Mouse (Mus musculus): ENCODE results near the gene Btbd1.

Gene Btbd1

GRCm38 (mm10) chr7:81829379-81829894 is at the start of gene Btbd1:
Btbd1 (minus strand) TSS chr7:81829431.
- peak; percentile 87 for DNase-seq (ENCODE audit: low read depth, low spot score)

- DNase-seq (ENCODE audit: low read depth, low spot score), result no peak
These were observed 46.1 kb upstream of the Btbd1 start for GRCm38 (mm10) chr7:81875372-81875771.

- DNase-seq (ENCODE audit: low read depth, low spot score), result no peak
These were observed 45.4 kb upstream of the Btbd1 start for GRCm38 (mm10) chr7:81874636-81875035.

- DNase-seq (ENCODE audit: low read depth, low spot score), result no peak
These were observed 44.6 kb upstream of the Btbd1 start for GRCm38 (mm10) chr7:81873807-81874206.

GRCm38 (mm10) chr7:81872493-81873013 is 43.3 kb upstream of the Btbd1 start:
- DNase-seq (ENCODE audit: low read depth, low spot score), result no peak

GRCm38 (mm10) chr7:81868158-81868557 is 38.9 kb upstream of the Btbd1 start:
- peak; percentile 75 for DNase-seq (ENCODE audit: low read depth, low spot score)

- no peak for DNase-seq (ENCODE audit: low read depth, low spot score)
These were observed 38.1 kb upstream of the Btbd1 start for GRCm38 (mm10) chr7:81867231-81867930.

- DNase-seq (ENCODE audit: low read depth, low spot score), result no peak
These were observed 36.7 kb upstream of the Btbd1 start for GRCm38 (mm10) chr7:81865937-81866336.

- DNase-seq (ENCODE audit: low read depth, low spot score), result peak; percentile 63
These were observed 35.3 kb upstream of the Btbd1 start for GRCm38 (mm10) chr7:81864552-81864951.

- peak; percentile 72 for DNase-seq (ENCODE audit: low read depth, low spot score)
These were observed 33.7 kb upstream of the Btbd1 start for GRCm38 (mm10) chr7:81862587-81863583.

- no peak for DNase-seq (ENCODE audit: low read depth, low spot score)
These were observed 32.7 kb upstream of the Btbd1 start for GRCm38 (mm10) chr7:81861921-81862320.

GRCm38 (mm10) chr7:81861461-81861860 is 32.2 kb upstream of the Btbd1 start:
- no peak for DNase-seq (ENCODE audit: low read depth, low spot score)

GRCm38 (mm10) chr7:81860996-81861395 is 31.8 kb upstream of the Btbd1 start:
- DNase-seq (ENCODE audit: low read depth, low spot score), result no peak

GRCm38 (mm10) chr7:81860071-81860470 is 30.8 kb upstream of the Btbd1 start:
- DNase-seq (ENCODE audit: low read depth, low spot score), result no peak

- peak; percentile 34 for DNase-seq (ENCODE audit: low read depth, low spot score)
These were observed 29.9 kb upstream of the Btbd1 start, which contains the start of gene Tm6sf1 for GRCm38 (mm10) chr7:81858968-81859721. Tm6sf1 (plus strand) TSS chr7:81859001.

- no peak for DNase-seq (ENCODE audit: low read depth, low spot score)
These were observed 29.0 kb upstream of the Btbd1 start for GRCm38 (mm10) chr7:81858236-81858635.

- no peak for DNase-seq (ENCODE audit: low read depth, low spot score)
These were observed 27.0 kb upstream of the Btbd1 start for GRCm38 (mm10) chr7:81856221-81856620.

- no peak for DNase-seq (ENCODE audit: low read depth, low spot score)
These were observed 26.5 kb upstream of the Btbd1 start, which contains the start of gene Gm10160 for GRCm38 (mm10) chr7:81855694-81856093. Gm10160 (minus strand) TSS chr7:81855794.

GRCm38 (mm10) chr7:81854568-81855307 is 25.5 kb upstream of the Btbd1 start:
- peak; percentile 53 for DNase-seq (ENCODE audit: low read depth, low spot score)

GRCm38 (mm10) chr7:81851706-81852105 is 22.5 kb upstream of the Btbd1 start:
- no peak for DNase-seq (ENCODE audit: low read depth, low spot score)
